ENCODE assay signal across 8 mouse cellular contexts in genomic region chr19:47137771-47138421, GRCm38 (mm10). TPM values are rescaled to one million over a fixed set of nuclear protein-coding genes. Genes with fewer than 3 reads are reported as not detected.
DNase-seq lines count a peak whose midpoint lies in the region; ATAC-seq and TF ChIP-seq lines count a peak whose summit lies in the region.

Gene Calhm2 (minus strand): TSS chr19:47138294.

- H3K9ac ChIP-seq in kidney, embryonic 15.5 days: peak within 1 kb of the TSS; percentile 66
- H3K9ac ChIP-seq in liver, embryonic 14.5 days (replicated peaks): peak within 1 kb of the TSS; percentile 39; the same call in 1 of the 2 replicates

- intact Hi-C loops in left cerebral cortex, postnatal 4 days (cut with DNase I): no loop called here

- H3K4me2 ChIP-seq in kidney, embryonic 15.5 days: peak within 1 kb of the TSS; percentile 76
- peak within 1 kb of the TSS; percentile 30 for H3K4me2 ChIP-seq in liver, embryonic 14.5 days (ENCODE audit: low read depth)

- peak; percentile 64 for ATAC-seq in kidney, embryonic 15.5 days (replicated peaks; ENCODE audit: low FRiP score)
- ATAC-seq in liver, embryonic 14.5 days (ENCODE audit: insufficient read depth): no peak

- WGBS in kidney, embryonic 15.5 days: 6% methylated on average over 28 of the region's 28 CpGs
- WGBS in liver, embryonic 14.5 days (ENCODE audit: insufficient replicate concordance): 5% methylated on average over 28 of the region's 28 CpGs

- H3K36me3 ChIP-seq in kidney, embryonic 15.5 days: peaks cover 7% of the 10 kb centered on the region
- H3K36me3 ChIP-seq in liver, embryonic 14.5 days (replicated peaks; ENCODE audit: control insufficient read depth, insufficient read depth, low read depth): no peaks in the 10 kb centered on the region

- TF ChIP-seq CTCF in liver, embryonic 14.5 days (IDR thresholded peaks at IDR 0.05; ENCODE audit: low read depth): no peak

- H3K4me1 ChIP-seq in kidney, embryonic 15.5 days: peaks cover 25% of the 10 kb centered on the region
- H3K4me1 ChIP-seq in liver, embryonic 14.5 days (replicated peaks; ENCODE audit: control insufficient read depth in 2 of 2, insufficient read depth in 2 of 2, low read length in 1 of 2): peaks cover 0 to 6% of the 10 kb centered on the region in 2 experiments; a peak in 3 of 4 replicates

- peaks cover 5% of the 10 kb centered on the region for H3K27me3 ChIP-seq in kidney, embryonic 15.5 days
- H3K27me3 ChIP-seq in liver, embryonic 14.5 days (ENCODE audit: control insufficient read depth, insufficient read depth, low read length): no peaks in the 10 kb centered on the region; the same call in 1 of the 2 replicates

- peak within 1 kb of the TSS; percentile 85 for H3K27ac ChIP-seq in kidney, embryonic 15.5 days
- no peak within 1 kb of the TSS for H3K27ac ChIP-seq in liver, embryonic 14.5 days

- no peaks in the 10 kb centered on the region for H3K9me3 ChIP-seq in kidney, embryonic 15.5 days (replicated peaks)
- H3K9me3 ChIP-seq in liver, embryonic 14.5 days (ENCODE audit: control insufficient read depth, low read length): no peaks in the 10 kb centered on the region

- DNase-seq in left cerebral cortex, adult 18-20 months (ENCODE audit: low spot score in 2 of 2): peak; percentile 57 to 66
- no peak for DNase-seq in left cerebral cortex, postnatal 4 days
- DNase-seq in embryo, embryonic 11 days: peak; percentile 60
- peak; percentile 63 for DNase-seq in heart, adult 8-10 months (ENCODE audit: low spot score)
- DNase-seq in liver, embryonic 14.5 days (ENCODE audit: low read depth in 3 of 3, low spot score in 3 of 3): no peak
- peak; percentile 50 for DNase-seq in neural tube, embryonic 10.5 days (ENCODE audit: extremely low spot score, low spot score)
- peak; percentile 75 for DNase-seq in testis, postnatal 10 days (ENCODE audit: low spot score)

- peak within 1 kb of the TSS; percentile 50 for H3K4me3 ChIP-seq in kidney, embryonic 15.5 days (replicated peaks)
- H3K4me3 ChIP-seq in liver, embryonic 14.5 days (ENCODE audit: insufficient read depth in 1 of 2, low read depth in 2 of 2, low read length in 2 of 2): peak within 1 kb of the TSS; percentile 27 to 56

- TF ChIP-seq EP300 in liver, embryonic 14.5 days (IDR thresholded peaks at IDR 0.05; ENCODE audit: low read depth): no peak

RNA-seq across cellular contexts. Expression of gene Calhm2, which starts in this region (rescaled TPM):
- total RNA-seq in left cerebral cortex, adult 18-20 months (2021): 1 to 10 TPM; 8.2 to 9.5 TPM
- 1 to 10 TPM; 1.2 to 2.2 TPM for total RNA-seq in left cerebral cortex, postnatal 4 days (2021)
- total RNA-seq in heart, adult 8-10 months (2022): 1 to 10 TPM; 2.4 to 4.5 (median 4.1) TPM
- 5.7 and 7.2 TPM in 2 replicates for polyA plus RNA-seq in kidney, embryonic 15.5 days (2015; fragmentation: Nextera tagmentation; extraction: Ambion mirVana)
- polyA plus RNA-seq in liver, embryonic 14.5 days (2012; rRNA removed): 1.4 and 1.5 TPM in 2 replicates
- polyA plus RNA-seq in liver, embryonic 14.5 days (2014; fragmentation: Nextera tagmentation; extraction: Ambion mirVana): 0.29 and 0.48 TPM in 2 replicates

Comparison
In these comparisons a context has a peak if more than half of its experiments do, and no peak if none do; other contexts are left out.
1. DNase-seq: peak in left cerebral cortex, adult 18-20 months (2 of 2), embryo, embryonic 11 days (single experiment), heart, adult 8-10 months (single experiment), neural tube, embryonic 10.5 days (single experiment) and testis, postnatal 10 days (single experiment); none in left cerebral cortex, postnatal 4 days (single experiment) and liver, embryonic 14.5 days (0 of 3).